Mouse (Mus musculus) spleen, postnatal 36 days (tissue): ENCODE measurements around the gene Fam171a2.

ENCODE experiments used
- DNase-seq, 2 experiments: peaks; one replicate each; pipeline ENCODE4 v3.0.0; 2022; ENCODE audit warnings: low spot score in 2 of 2, mixed read lengths in 1 of 2

Gene Fam171a2

DNA sequence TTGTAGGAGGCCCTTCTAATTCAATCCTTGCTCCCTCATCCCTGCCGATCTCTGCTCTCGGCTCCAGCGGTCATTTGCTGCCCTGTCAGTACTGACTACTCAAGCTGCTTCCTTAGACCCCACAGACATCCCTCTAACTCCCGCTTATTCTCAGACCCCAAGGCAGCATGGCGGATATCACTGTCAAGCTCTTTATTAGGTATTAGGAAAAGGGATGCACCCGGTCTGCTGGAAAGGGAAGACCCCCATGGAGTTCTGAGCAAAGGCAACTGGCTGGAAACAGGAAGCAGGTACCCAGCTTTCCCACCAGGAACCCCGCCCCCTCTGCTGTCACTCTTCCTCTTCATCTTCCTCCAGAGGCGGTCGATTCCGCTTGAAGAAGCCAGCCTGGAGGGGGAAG, 5.6 kb upstream of the Fam171a2 start:
- DNase-seq = no peak

DNA sequence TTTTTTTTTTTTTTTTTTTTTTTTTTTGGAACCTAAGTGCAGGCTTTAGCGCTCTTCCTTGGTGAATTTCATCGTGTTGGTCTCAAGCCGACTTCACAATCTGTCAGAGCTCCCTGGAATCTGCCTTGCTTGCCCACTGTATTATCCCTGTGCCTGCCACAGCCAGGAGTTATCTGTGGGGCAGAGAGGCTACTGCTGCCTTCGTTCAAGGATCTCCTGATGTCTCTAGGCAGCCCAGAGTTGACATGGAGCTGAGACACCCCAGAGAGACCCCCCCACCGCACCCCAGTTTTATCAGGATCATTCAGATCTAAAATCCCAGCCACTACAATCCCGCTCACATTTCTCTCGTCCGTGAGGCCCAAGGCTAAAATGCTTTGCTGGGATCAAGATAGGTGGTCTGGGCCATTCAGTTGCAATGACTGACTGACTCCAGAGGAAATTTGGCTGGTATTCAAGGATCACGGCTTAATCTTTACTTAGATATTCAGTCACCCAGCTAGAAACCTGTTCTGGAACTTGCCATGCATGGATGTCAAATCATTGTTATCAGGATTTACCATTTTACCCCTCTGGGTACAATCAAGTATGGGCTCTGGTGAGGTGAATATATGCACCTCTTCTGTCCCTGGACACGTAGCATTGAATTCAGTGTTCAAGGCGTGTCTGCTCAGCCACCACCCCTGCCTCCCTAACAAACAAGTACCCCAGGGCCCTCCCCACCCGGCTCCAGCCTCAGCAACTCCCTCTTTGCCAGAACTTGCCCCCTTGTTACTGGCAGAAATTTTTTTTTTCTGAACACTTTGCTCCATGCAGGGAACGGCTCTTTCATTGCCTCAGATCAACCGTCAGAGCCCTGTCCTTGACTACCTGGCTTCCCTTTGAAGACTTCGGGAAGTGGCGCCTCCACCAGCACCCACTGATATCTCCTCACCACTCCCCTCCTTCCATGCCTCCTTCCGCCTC, 1.8 kb upstream of the Fam171a2 start:
- DNase-seq = no peak

GRCm38 (mm10) chr11:102448327-102448726, 845 bp upstream of the Fam171a2 start:
- no peak for DNase-seq

GRCm38 (mm10) chr11:102446581-102447461, 661 bp downstream of the Fam171a2 start:
- DNase-seq = no peak

DNA sequence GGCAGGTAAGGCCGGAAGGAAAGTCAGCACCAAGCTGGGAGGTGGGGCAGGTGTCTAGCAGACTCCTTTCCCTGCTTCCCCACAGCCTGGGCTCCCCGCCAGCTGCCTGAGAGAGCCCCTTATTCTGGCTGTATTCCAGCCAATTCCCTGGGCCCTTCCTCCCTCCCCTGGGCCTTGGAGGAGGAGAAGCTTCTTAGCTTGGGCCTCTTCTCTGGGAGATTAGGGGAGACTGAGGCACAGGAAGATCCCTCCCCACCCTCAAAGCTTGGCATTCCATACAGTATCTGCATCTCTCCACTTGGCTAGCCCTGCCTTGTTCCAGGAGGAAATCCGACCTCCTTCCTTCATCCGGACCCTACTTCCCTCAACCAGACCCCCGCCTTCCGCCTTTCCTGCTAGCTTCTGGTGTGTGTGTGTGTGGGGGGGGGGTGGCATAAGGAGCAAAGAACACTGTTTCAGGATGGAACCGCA, 1.6 kb downstream of the Fam171a2 start:
- DNase-seq = no peak

GRCm38 (mm10) chr11:102445264-102445890, 2.1 kb downstream of the Fam171a2 start:
- no peak for DNase-seq

DNA sequence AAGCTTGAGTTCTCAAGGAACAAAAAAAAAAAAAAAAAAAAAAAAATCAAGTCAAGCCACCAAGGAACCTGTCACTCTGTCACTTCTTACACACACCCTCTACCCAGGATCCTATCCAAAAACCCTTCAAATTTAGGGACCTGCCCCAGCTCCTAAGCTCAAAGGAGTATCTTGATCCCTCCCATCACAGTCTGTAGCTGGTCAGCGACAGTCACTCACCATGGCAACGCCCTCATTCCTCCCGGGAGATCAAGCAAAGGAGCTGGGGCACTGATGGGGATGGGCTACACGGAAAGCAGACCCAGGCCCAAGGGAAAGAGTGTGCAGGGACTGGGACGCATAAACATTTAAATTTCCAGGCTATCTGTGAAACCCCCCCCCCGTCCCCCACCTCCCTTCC, 2.7 kb downstream of the Fam171a2 start:
- no peak for DNase-seq

- no peak for DNase-seq
Observed at GRCm38 (mm10) chr11:102444321-102444720, 3.2 kb downstream of the Fam171a2 start.

DNA sequence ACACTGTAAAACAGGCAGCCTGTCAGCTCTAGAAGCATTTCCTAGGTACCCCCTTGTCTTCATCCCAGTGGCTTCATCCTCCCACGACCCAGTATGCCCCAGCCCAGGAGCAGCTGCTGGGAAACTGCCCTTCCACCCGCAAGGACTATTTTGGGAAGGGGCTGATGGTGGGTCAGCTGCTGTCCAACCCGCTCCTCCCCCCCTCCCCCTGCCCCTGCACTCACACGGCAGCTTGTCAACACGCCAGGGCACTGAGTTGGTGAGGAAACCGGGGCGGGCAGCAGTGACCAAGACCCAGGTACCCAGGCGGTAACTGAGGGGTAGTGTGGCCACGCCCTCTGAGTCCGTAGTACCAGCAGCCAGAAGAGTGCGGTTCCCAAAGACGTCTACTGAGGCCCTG, 3.7 kb downstream of the Fam171a2 start:
- no peak for DNase-seq

DNA sequence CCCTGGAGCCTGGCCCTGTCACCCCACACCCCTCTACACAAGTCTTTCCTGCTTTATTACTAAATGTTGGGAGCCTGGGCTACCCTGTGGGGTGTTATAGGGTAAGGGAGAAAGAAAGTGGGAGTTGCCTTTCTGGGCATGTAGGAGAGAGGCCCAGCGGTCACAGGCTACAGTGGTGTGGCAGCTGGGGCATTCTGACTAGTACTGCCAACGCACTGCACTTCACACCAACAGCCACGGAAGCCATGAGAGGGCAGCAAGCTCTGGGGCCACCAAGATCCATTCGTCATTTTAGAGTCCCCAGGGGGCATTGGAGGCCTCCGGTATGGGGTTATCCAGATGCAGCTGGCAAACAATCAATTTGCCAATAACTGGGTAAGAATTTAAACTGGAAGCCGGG, 5.4 kb downstream of the Fam171a2 start:
- DNase-seq = no peak

DNA sequence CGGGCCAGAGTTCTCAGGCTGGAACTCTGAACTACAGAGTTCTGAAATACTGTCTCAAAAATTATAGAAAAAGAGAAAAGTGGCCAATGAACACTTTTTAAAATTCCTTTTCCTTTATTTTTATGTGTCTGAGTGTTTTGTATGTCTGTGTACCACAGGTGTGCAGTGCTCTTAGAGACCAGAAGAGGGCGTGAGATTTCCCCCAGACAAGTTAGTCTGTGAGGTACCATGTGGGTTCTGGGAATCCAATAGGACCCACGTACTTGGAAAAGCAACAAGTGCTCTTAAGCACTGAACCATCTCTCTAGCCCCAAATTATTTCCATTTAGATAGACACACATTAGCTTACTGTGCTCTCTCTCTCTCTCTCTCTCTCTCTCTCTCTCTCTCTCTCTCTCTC, 6.0 kb downstream of the Fam171a2 start:
- no peak for DNase-seq

DNA sequence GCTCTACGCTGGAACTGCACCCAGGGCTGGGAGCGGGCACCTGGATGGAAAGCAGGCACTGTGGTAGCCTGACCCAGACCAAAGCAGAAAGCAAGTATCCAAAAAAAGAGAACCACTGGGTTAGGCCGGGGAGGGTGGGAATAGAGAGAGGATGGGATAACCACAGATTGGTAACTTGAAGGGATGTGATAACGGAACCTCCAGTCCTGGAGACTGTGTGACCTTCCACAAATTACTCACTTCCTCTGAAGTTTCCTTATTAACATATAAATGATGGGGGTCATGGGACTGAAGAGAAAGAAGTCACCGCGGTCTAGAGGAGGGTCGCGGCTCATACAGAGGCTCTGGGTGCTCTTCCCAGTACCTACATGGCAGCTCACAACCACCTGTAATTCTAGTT, 7.2 kb downstream of the Fam171a2 start:
- DNase-seq = no peak

GRCm38 (mm10) chr11:102439093-102440082, 8.1 kb downstream of the Fam171a2 start:
- DNase-seq = no peak

DNA sequence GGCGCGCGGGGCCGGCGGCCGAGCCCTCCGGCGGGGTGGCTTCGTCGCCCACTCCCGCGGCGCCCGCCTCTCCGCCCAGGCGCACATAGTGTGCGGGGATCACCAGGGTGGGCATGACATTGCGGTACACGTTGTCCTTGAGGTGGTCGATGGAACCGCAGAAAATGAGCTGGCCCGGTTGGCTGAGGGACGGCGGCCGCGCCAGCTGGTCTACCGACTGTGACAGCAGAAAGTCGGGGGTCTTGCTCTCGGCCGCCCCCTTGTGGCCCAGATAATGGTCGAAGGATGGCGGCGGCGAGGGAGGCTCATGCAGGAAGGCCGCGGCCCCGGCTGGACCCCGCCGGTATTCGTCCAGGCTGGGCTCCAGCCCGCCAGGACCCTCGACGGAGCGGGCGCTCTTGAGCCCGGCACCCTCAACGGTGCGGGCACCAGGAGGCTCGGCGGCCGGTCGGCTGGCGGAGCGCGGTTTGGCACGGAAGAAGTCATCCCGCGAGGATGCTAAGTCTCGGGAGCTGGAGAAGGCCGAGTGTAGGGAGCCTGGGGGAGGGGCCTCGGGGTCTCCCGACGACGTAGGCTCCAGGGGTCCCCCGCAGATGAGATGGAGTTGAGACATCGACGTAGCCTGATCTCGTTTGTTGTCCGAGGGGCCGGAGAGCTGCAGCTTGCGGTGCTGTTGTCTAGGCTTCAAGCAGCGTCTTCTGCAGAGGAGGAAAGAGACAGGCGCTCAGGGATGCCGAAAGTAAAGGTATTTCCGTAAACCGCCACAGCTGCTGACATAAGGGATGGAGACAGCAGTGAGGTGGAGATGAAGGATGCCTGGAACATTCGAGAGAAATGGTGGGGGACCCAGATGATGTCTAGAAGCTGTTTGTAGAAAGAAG, 9.0 kb downstream of the Fam171a2 start:
- peak in 1 of 2 experiments; percentile 47 for DNase-seq

DNA sequence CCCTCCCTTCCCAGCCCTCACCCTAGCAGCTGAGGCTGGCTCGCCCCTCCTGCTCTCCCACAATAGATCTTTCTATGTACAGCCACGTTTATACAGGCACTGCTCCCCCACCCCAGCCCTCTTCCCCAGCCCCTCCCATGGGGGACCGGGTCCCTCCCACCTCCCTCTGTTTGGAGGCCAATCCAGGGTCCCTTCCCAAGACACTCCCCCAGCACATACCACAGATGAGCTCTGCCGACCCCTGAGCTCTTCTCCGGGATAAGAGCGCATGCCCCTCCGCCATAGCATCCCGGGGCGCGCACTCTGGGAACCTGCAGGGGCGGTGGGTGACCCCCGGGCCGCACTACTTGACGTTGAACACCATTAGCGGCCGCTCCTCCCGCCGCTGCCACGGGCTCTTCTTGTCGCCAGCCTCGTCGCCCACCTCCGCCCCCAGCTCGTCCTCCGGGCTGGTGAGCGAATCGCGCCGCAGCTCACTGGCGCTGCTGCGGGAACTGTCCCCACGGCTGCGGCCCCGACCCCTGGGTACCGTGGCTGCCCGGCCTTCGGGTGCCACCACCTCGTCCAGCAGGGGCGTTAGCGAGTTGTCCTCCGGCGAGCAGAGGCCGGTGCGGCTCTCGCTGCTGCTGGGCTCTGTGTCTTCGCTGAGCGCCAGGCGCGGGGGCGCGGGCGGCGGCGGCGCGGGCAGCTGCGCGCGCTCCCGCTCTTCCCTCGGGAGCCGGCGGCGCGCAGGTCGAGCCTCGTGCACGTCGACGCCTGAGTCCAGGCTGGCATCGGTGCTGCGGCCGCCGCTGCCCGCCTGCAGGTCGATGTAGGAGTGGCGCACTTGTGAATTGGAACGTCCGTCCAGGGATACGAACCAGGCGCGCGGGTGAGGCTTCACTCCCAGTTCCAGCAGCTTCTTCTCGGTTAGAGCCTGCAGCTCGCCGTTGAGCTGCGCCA, 10.1 kb downstream of the Fam171a2 start:
- DNase-seq = no peak

DNA sequence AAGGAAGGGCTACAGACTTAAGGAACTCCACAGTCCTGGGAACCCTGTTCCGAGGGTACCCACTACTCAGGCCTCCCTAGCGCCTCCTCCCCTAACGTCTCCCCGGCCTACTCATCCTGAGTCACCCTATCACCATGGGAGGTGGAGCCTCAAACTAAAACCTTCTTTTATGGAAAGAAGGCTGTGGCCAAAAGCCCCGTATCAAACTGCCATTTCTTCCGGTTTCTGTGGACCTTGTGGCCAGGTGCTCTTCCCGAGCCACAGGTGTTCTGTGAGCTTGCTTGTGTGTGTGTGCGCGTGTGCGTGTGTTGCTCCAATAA, 11.1 kb downstream of the Fam171a2 start:
- no peak for DNase-seq

- no peak for DNase-seq
Observed at GRCm38 (mm10) chr11:102435754-102436470, 11.6 kb downstream of the Fam171a2 start.
